ENCODE assay signal across 27 mouse cellular contexts in the genomic region with DNA sequence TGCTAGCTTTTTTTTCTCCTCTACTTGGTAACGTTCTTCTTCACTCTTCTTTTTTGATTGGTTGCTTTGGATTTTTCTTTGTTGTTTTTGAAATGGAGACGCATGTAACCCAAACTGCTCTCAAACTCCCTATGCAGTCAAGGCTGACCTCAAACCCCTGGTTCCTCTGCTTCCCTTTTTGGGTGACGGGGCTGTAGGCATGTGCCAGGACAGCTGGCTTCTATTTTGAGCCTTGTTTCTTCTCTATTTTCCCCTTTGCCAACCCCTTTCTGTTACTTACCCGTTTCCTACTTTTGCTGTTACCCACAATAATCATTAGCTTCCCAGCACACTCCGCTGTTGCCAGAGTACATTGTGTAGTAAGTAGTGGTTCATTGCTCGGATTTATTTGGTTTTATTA.
DNase-seq lines count a peak whose midpoint lies in the region; ATAC-seq lines count a peak whose summit lies in the region.
"Had no signal": no experiment of that assay in that cellular context is flagged by ENCODE, and none has a peak within 500 bp of the region (broad histone marks: within the 10 kb centered on the region; RNA-seq: fewer than 3 reads in every experiment).

No protein-coding gene starts in this region.

- peaks cover 4% of the 10 kb centered on the region; the same call in 1 of the 2 replicates for H3K27me3 ChIP-seq in midbrain, embryonic 11.5 days (ENCODE audit: control insufficient read depth, insufficient read depth, low read length)
- peaks cover 2% of the 10 kb centered on the region; the same call in 1 of the 2 replicates for H3K27me3 ChIP-seq in midbrain, embryonic 16.5 days (ENCODE audit: control insufficient read depth, insufficient read depth, low read depth, low read length)
- H3K27me3 ChIP-seq: CH12.LX; hindbrain, embryonic 13.5 days; liver, embryonic 15.5 days; neural tube, embryonic 13.5 days; stomach, embryonic 15.5 days had no signal

- no peak overlapping the region for H3K4me2 ChIP-seq in midbrain, embryonic 11.5 days
- H3K4me2 ChIP-seq in midbrain, embryonic 16.5 days (ENCODE audit: low read length): no peak overlapping the region
- H3K4me2 ChIP-seq: forebrain, embryonic 12.5 days; heart, embryonic 11.5 days; hindbrain, embryonic 13.5 days; liver, embryonic 15.5 days; neural tube, embryonic 13.5 days; stomach, embryonic 15.5 days had no signal

- H3K9ac ChIP-seq in midbrain, embryonic 11.5 days (ENCODE audit: low read length): no peak overlapping the region
- H3K9ac ChIP-seq in midbrain, embryonic 16.5 days (ENCODE audit: low read depth, low read length): no peak overlapping the region
- H3K9ac ChIP-seq: forebrain, embryonic 12.5 days; forebrain, postnatal 0 days; hindbrain, embryonic 13.5 days; liver, embryonic 15.5 days; neural tube, embryonic 13.5 days; stomach, embryonic 15.5 days had no signal

- no peak overlapping the region for H3K4me3 ChIP-seq in midbrain, embryonic 11.5 days (ENCODE audit: low read depth, low read length)
- no peak overlapping the region for H3K4me3 ChIP-seq in midbrain, embryonic 16.5 days (ENCODE audit: low read depth, low read length)
- H3K4me3 ChIP-seq: forebrain, embryonic 12.5 days; hindbrain, embryonic 13.5 days; liver, embryonic 15.5 days; midbrain, embryonic 10.5 days; neural tube, embryonic 13.5 days; stomach, embryonic 15.5 days had no signal

- DNase-seq in heart, adult 11 months: peak; percentile 91
- DNase-seq in heart, adult 18-20 months: no peak
- DNase-seq in midbrain, embryonic 11.5 days (ENCODE audit: low spot score, missing footprints): peak; percentile 31
- DNase-seq in layer of hippocampus, postnatal 25 days (ENCODE audit: extremely low spot score in 1 of 2, low spot score in 1 of 2): no peak
- DNase-seq: adrenal gland, postnatal 10 days; cerebellum, adult 11 months; cerebellum, adult 9-10 months; forebrain, postnatal 0 days; gastrocnemius, postnatal 10 days; heart, postnatal 36 days; kidney, adult 9 months; kidney, postnatal 10 days; lung, postnatal 4 days; right cerebral cortex, postnatal 4 days had no signal

- no peaks in the 10 kb centered on the region for H3K9me3 ChIP-seq in midbrain, embryonic 11.5 days (ENCODE audit: control insufficient read depth, low read length)
- no peaks in the 10 kb centered on the region for H3K9me3 ChIP-seq in midbrain, embryonic 16.5 days (replicated peaks; ENCODE audit: control insufficient read depth, low read length, poor library complexity, severe bottlenecking)
- H3K9me3 ChIP-seq: forebrain, embryonic 12.5 days; hindbrain, embryonic 13.5 days; liver, embryonic 15.5 days; midbrain, embryonic 10.5 days; stomach, embryonic 15.5 days had no signal

- H3K36me3 ChIP-seq in midbrain, embryonic 11.5 days (ENCODE audit: control insufficient read depth, insufficient read depth, low read length): no peaks in the 10 kb centered on the region
- H3K36me3 ChIP-seq in midbrain, embryonic 16.5 days (ENCODE audit: control insufficient read depth, insufficient read depth, low read length): no peaks in the 10 kb centered on the region
- H3K36me3 ChIP-seq: forebrain, embryonic 12.5 days; hindbrain, embryonic 13.5 days; liver, embryonic 15.5 days; midbrain, embryonic 10.5 days; neural tube, embryonic 13.5 days; stomach, embryonic 15.5 days had no signal

- 79% methylated on average over 6 of the region's 6 CpGs for WGBS in midbrain, embryonic 11.5 days
- 80% methylated on average over 6 of the region's 6 CpGs for WGBS in midbrain, embryonic 16.5 days

- no peak overlapping the region for H3K27ac ChIP-seq in midbrain, embryonic 11.5 days (ENCODE audit: low read depth, low read length)
- no peak overlapping the region for H3K27ac ChIP-seq in midbrain, embryonic 16.5 days (ENCODE audit: low read length)
- H3K27ac ChIP-seq: forebrain, embryonic 12.5 days; hindbrain, embryonic 13.5 days; liver, embryonic 15.5 days; midbrain, embryonic 10.5 days; neural tube, embryonic 13.5 days; stomach, embryonic 15.5 days had no signal

- H3K4me1 ChIP-seq in midbrain, embryonic 11.5 days (ENCODE audit: control insufficient read depth, insufficient read depth, low read length): no peaks in the 10 kb centered on the region
- H3K4me1 ChIP-seq in midbrain, embryonic 16.5 days (ENCODE audit: control insufficient read depth, insufficient read depth, low read length): no peaks in the 10 kb centered on the region
- H3K4me1 ChIP-seq: forebrain, embryonic 12.5 days; hindbrain, embryonic 13.5 days; liver, embryonic 15.5 days; midbrain, embryonic 10.5 days; neural tube, embryonic 13.5 days; stomach, embryonic 15.5 days had no signal

- no peak for ATAC-seq in midbrain, embryonic 11.5 days (ENCODE audit: low FRiP score)
- ATAC-seq in midbrain, embryonic 16.5 days: no peak
- ATAC-seq in monocyte, adult 5-6 weeks (replicated peaks; ENCODE audit: insufficient number of reproducible peaks, low FRiP score, low TSS enrichment, poor library complexity, severe bottlenecking): 0 out of 2 replicates have a peak, but pooled peaks have one; percentile 35
- no peak for ATAC-seq in erythroblast, adult 5-6 weeks (replicated peaks; ENCODE audit: low FRiP score, poor library complexity, severe bottlenecking)
- ATAC-seq: forebrain, postnatal 0 days; intestine, postnatal 0 days; Patski had no signal

Comparison
In these comparisons a context has a peak if more than half of its experiments do, and no peak if none do; other contexts are left out.
1. DNase-seq: peak in heart, adult 11 months (single experiment) and midbrain, embryonic 11.5 days (single experiment); none in heart, adult 18-20 months (0 of 2) and layer of hippocampus, postnatal 25 days (0 of 2).